Mouse (Mus musculus) left cerebral cortex, adult 18-20 months (tissue): ENCODE measurements at regions not wholly inside any gene's neighbourhood (a gene's known extent, or its start where the extent isn't known, plus 50 kb on each side); places are given as distances from the start of the nearest gene placed in this dataset.
"Not testable (repeated sequence)": the region's sequence is repeated elsewhere in the genome, so short reads cannot be mapped to it uniquely, and the experiment has no call there.

Source experiments
- DNase-seq, 2 experiments: peaks; one replicate each; pipeline ENCODE4 v3.0.0; 2021 to 2022; ENCODE audit warnings: low spot score in 2 of 2, mixed read lengths in 1 of 2

DNA sequence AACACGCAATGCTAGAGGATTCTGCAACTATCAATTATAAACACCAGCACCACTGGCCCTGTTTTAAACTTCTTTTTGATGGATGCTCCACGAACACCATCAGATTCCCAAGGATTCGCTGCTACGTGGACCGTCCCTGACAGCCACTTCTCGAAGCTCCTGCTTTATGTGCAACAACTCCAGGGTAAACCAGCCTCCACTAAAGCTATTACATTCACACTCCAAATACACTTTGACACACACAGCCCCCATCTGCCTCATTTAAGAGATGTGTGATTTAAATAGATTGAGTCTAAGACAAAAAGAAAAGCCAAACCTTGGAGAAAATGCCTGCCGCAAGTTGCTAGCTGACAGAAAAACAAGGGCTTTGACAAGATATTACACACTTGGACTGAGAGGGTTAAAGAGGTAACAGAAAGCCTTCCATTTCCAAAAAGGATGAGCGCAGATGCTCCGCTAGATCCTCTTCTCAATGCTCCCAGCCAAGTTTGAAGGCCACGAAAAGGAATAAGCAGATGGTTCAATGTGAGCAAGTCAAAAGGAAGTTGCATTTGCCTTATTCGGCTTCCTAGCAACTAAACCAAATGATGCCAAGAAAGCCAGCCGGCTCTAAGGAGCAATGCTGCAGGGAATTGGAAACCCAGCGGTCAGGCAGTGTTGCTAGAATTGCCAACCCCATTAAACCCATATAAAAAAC is 54.0 kb upstream of the Cnep1r1 start:
- peak in 1 of 2 experiments; percentile 31 for DNase-seq

DNA sequence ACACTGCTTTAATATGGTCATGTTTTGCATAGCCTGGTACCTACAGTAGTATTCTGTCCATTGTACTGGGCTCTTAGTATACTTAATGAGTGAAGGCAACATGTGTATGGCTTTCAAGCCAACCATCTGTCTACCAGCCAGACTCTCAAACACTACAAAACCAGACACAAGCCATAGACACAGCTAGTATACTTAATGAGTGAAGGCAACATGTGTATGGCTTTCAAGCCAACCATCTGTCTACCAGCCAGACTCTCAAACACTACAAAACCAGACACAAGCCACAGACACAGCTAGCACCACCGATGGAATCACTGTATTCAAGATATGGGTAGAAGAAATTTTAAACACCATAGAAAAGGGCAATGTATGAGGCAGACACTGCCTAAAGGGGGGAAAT is 59.5 kb upstream of the Cnep1r1 start:
- not testable (repeated sequence) for DNase-seq

DNA sequence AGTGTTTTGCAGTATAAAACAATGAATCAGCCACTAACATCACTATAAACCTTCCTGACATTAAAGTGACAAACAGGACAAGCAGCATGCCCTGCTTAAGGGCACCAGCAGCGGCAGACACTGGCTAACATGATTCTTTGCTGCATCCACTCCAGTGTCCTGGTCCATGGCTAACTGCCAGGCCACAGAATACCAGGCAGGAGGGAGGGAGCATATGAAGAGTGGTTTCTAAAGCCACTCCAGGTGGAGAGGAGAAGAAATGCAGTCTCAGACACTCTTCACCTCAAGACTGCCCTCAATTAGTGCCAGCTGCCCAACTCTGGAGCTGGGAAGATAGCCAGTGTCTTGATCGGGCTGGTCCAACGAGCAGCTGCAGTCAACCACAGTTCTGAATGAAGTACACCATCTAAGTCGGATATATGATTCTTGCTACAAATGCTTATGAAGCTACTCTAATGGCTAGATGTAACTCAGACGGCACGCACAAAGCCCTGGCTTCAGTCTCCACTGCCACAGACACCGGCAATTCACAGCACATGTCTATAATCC is 60.8 kb upstream of the Cnep1r1 start:
- DNase-seq, result no peak

DNA sequence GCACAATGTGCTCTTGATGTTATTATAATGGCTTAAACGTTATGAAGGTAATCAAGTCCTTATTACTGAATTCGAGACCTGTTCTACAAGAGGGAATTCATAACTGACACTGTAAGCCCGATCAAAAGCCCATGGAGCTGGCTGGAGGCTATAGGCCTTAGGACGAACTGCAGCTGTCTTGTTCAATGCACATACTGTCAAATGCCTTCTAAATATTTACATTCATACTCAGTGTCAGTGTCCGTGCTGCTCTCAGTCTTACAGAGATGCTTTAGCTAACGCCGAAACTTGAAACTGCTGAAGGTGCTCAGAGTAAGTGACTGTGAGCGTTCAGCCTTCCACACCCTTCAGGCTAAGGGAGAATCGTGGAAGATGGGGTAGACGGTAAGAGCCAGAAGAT is 67.9 kb upstream of the Cnep1r1 start:
- DNase-seq, result no peak

DNA sequence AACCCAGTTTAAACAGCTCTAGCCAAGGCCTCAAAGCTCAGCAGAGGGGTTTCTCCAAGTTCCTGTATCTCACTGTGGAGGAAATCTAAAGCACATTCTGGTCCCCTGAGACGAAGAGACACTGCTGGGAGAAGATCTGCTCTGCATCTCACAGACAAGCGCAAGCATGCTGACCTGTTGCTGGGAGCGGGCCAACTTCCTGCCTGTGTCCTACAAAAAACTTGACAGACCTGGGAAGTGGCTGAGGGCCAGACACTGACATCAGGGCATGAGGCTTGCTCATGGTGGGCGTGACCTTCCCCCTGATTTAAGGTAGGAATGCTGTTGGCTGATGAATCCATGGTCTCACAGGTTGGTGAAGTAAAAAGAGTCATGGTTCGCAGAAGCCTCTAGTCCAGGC is 69.5 kb upstream of the Cnep1r1 start:
- no peak for DNase-seq

DNA sequence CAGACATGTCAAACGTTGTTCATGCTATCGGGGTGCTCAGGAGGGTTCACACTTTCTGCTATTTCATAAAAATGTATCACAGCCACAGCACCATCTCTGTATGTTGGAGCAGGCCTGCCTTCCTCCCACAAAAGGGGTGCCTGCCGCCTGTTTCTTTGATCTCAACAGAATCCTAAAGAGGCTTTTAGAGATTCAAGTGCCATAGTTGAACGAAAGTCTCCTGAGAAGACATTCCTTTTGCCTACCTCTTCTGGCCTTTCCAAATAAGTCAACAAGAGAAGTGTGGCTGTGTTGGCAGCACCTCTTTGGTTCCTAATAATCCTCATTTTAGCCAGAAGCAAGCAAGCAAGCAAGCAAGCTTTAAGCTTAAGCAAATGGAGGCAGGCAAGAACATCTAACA is 72.6 kb upstream of the Cnep1r1 start:
- DNase-seq, result no peak

DNA sequence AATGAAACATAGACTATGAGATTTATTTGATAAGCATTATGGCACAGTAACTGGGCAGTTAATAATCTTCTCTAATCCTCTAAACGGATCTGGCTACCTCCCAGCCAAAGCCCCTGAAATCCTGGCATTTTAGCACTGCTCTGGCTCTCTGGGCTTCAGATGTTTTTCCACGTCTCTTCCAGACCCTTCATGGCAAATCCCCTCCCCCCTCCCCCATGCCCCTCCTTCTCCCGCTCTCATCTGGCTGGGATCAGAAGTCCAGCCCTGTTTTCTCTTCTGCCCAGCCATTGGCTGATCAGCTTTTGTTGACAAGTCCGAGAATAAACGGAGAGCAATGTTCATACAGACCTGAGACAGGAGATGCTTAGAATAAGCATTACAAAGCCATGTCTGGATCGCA is 79.3 kb upstream of the Cnep1r1 start:
- DNase-seq, result no peak

DNA sequence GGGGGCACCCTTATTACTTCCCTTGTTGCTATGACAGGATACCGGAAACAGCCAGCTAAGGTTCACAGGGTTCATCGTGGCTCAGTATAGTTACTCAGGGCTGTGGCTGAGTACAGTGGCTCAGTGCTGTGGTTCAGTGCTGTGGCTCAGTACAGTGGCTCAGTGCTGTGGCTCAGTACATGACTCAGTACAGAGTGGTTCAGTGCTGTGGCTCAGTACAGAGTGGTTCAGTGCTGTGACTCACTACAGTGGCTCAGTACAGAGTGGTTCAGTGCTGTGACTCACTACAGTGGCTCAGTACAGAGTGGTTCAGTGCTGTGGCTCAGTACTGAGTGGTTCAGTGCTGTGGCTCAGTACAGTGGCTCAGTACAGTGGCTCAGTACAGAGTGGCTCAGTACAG is 78.6 kb upstream of the Zfp423 start:
- DNase-seq, result no peak

DNA sequence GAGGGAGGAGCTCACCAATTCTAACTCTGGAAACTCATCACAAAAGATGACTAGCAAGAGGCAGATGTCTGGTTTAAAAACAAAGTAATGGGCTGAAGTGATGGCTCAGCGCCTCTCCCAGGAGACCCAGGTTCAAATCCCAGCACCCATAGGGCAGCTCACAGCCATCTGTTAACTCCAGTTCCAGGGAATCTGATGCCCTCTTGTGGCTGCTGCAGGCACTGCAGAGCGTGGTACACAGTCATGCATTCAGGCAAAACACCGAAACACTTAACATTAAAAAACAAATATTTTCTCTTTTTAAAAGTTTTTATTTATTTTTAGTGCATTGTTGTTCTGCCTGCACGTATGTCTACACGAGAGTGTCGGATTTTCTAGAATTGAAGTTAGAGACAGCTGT is 73.7 kb upstream of the Zfp423 start:
- no peak for DNase-seq

DNA sequence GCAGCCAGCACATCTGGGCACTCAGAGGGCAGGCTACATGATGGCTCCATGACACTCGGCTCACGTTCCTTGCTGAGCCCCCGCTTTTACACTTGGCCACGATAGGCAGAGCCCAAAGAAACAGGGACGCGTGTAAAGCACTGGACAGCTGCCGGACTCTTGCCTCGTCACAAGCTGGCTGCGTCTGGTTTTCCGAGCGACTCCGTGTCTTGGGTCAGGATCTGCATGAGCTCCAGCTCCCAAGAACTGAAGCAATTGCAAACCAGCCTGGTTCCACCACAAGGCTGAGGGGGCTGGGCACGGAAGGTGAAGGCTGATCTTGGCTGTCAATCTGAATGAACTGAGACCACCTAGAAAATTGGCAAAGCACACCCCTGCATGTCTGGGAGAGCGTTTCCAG is 65.1 kb upstream of the Zfp423 start:
- DNase-seq, result no peak

DNA sequence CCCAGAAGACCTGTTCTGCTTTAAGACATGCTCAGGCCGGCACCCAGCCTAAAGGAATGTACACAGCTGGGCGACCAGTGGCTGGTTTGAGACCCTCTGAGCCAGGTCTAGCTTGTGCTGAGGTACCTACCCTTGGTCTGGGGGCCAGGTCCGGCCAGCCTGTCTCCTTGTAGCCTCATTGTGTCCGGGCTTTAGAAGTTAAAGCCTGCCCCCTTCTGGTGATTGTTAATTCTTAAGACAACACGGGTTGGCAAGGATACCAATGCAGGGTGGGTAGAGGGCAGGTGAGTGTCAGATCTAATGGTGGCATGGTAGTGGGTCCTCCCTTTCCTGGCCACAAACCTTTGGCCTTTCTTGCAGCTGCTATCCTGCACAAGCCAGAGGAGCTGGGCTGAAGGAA is 64.0 kb upstream of the Zfp423 start:
- DNase-seq, result peak; percentile 4 to 8

DNA sequence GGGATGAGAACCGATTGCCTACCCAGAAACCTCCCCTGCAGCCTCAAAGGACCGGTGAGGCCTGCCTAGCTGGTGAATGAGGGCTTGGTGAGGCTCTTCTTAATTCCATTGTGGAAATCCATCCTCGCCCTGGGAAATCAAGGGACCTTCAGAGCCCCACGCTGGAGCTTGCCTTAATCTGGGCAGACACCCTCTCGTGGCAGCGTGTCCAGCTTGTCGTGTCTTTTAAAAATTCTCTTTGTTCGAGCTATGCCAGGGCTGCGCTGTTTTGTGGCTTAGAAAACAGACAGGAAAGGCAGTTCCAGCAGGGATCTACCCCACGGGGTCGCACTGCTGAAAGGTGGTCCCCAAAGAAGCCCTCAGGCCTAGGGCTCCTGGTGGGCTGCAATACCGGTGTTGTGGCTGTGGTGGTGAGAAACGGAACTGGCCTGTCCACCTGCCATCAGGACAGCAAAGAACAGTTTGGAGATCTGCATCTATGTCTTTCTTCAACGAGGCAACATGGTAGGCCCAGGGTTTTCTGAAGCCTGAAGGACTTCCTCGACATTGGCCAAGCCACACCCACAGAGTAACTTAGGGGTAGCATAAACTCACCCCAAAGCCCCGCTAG is 63.5 kb upstream of the Zfp423 start:
- DNase-seq, result no peak

DNA sequence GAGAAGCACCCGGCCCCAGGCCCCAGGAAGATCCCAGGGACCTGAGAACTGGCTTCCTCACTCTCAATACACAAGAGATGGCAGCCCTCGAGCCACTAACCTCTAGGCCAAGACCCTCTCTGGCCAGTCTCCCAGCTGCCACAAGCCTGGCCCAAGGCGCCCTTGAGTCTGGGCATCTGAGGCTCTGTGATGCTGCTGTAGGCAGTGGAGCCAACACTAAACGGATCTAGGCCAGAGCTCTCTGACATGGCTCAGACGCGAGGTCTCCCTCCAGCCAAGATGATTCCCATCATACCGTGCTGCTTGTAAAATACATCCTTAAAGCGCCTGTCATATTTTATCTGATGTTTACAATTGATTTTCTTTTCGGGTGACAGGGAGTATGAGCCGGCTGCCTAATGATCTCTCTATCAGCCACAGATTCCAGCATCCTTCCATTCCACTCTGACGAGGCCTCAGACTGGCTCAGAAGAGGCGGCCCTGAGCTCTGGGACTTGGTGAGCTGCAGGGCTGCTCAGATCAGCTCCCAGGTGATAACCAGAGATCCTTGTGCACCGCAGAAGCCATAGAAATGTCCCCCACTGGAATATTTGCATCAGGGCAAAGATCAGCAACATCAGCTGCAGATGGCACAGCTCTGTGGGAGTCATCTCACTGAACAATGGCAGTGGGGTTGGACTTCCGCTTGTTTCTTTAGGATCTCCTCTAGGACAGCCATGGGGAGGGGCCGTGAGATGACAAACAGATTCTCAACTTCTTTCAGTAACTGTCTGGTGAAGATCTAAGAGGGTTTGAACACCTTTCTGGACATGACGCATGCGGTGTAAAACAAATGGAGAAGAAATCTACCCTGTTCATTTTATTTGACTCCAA is 60.1 kb upstream of the Zfp423 start:
- no peak for DNase-seq

DNA sequence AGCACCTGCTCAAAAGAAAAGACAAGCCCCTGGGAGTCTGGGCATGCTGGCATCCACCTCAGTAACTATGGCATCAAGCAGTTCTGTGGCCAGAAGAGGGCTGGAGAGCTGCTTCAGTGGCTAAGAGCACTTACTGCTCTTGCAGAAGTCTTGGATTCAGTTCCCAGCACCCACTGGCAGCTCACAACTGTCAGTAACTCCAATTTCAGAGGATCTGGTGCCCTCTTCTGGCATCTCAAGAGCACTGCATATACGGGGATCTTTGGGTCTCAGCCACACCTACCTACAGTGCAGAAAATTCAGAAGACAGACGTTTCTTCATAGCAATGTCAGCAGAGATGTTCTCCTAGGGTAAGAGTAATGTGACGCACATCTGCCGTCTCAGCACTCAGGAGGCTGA is 59.1 kb upstream of the Zfp423 start:
- no peak for DNase-seq

DNA sequence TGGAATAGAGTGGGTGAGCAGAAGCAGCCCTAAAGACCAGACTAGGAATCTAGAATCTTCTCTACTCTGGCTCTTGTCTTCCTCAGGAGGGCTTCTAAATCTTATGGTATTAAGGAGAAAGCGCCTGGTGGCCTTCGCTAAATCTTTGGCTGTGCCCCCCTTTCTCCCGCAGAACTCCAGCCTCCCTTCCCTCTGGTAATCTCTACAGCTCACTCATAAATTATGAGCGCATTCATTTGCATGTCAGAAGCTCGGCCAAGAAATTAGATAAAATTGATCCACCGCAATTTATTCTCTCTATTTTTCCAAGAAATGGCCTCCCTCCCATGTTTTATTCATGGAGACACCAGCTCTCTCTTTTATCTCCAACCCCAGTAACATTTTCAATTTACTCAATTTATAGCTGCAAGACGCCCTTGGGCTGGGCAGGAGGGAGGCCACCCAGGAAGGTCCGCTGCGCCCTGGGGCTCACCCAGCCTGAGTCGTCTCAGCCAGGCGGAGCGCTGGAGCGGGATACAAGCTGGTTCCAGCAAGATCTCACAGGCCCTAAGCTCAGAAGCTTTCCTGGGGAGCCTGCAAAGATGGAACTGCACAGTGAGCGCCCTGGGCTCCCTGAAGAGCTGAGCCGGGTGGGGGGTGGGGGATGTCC is 52.9 kb upstream of the Zfp423 start:
- DNase-seq, result no peak

DNA sequence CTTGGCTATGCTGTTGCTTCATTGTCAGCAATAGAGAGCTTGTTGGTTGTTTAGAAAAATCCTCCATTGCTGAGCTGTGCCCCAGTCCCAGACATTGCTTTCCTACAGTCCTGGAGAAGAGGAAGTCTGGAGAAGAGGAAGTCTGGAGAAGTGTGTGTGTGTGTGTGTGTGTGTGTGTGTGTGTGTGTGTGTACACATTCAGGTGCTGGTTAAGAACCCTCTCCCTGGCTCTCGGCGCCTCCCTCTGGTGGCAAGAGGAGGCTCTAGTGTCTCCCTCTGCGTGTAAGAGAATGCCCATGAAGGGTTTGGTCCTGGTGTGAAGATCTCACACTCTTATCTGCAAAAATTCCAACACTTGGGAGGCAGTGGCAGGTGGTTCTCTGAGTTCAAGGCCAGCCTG is 51.2 kb upstream of the Zfp423 start:
- peak; percentile 33 to 35 for DNase-seq

DNA sequence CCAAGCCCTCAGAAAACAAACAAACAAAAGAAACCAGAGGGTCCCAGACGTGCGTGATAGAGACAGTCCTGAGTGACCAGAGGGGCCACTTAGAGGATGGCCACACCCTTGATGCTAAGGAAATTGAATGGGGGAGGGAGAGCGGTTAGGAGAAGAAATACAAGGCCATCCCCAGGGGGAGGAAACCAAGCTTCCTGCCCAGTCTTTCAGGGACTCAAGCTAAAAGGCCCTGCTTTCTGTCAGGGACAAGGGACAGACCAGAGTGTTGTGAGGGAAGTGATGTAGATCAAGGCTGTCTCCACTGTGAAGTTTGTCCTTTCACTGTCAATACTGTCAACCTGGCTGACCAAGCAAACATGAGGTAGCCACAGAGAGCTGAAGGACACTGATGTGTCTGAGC is 50.5 kb upstream of the Zfp423 start:
- no peak for DNase-seq
